Mouse (Mus musculus): ENCODE data around the gene Pum3. TPM values are rescaled to one million over a fixed set of nuclear protein-coding genes. Genes with fewer than 3 reads are reported as not detected.

Pum3 gene
- total RNA-seq (2023): 100 to 1,000 TPM in 1 of 2 experiments, 10 to 100 TPM in 1; 78.3 to 110 TPM

GRCm38 (mm10) chr19:27429745-27430251 is at the start of gene Pum3:
Gene Pum3, minus strand, starts transcription at chr19:27429825.

Other genes with a start within 250 kb of the Pum3 start
- gene Vldlr, start 213.3 kb downstream of the Pum3 start, total RNA-seq (2023): not detected
- gene Kcnv2, start 107.2 kb downstream of the Pum3 start, total RNA-seq (2023): not detected